Mouse (Mus musculus): ENCODE measurements around the gene Rai14.

DNA sequence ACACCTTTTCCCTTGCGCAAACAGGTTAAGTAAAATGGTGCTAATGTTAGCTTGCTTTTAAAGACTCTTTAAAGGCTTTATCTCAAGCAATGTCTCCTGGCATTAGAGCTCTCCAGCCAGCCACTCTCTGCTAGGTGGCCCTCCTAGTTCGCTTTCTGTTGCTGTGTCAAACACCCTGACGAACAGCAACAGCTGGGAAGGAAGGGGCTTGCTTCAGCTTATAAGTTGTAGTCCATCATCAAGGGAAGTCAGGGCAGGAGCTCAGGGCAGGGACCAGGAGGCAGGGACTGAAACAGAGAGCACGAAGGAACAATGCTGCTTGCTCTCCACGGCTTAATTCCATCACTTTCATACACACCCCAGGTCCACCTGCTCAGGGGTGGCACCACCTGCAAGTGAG lies 68.1 kb downstream of the Rai14 start:
- no peak for TF ChIP-seq CTCF (IDR thresholded peaks at IDR 0.05; ENCODE audit: extremely low read depth, insufficient read length, insufficient replicate concordance, low read depth, low read length)
- no peak for TF ChIP-seq POLR2A (IDR thresholded peaks at IDR 0.05; ENCODE audit: low read depth, low read length)

All from small intestine, adult 2 months (tissue).